Mouse (Mus musculus) MEL (cell line): ENCODE data around the gene Pigk. TPM values are rescaled to one million over a fixed set of nuclear protein-coding genes. Genes with fewer than 3 reads are reported as not detected.

ENCODE experiments used
- DNase-seq: peaks from one replicate; pipeline ENCODE4 v3.0.0; 2011; ENCODE audit warnings: low read depth, low spot score
- H3K27ac ChIP-seq: 2 replicates; pipeline ENCODE4 v1.5.1; 2012; ENCODE audit warnings: low read depth, mild to moderate bottlenecking, control low read depth, low read length, moderate library complexity; ENCODE audit not compliant: control insufficient read depth
- H3K27me3 ChIP-seq, 2 experiments: fragments of 150-350 bp in 1 of 2; sonication (generic) in 1 of 2; 2 replicates each; pipeline ENCODE4 v1.6.1; 2012; ENCODE audit warnings: low read length in 2 of 2, mild to moderate bottlenecking in 2 of 2, improper control_type of control experiment in 1 of 2, moderate library complexity in 1 of 2; ENCODE audit not compliant: insufficient read depth in 2 of 2, control insufficient read depth in 1 of 2
- H3K36me3 ChIP-seq, 2 experiments: 2 replicates each; pipeline ENCODE4 v1.6.1; 2012 to 2014; ENCODE audit warnings: low read length in 2 of 2, improper control_type of control experiment in 1 of 2, inconsistent platforms in 1 of 2, mild to moderate bottlenecking in 1 of 2; ENCODE audit not compliant: insufficient read depth in 2 of 2, control insufficient read depth in 1 of 2
- H3K4me1 ChIP-seq, 2 experiments: fragments of 150-350 bp in 1 of 2; sonication (generic) in 1 of 2; 2 replicates each; pipeline ENCODE4 v1.6.1; 2012; ENCODE audit warnings: low read length in 2 of 2, improper control_type of control experiment in 1 of 2, mild to moderate bottlenecking in 1 of 2; ENCODE audit not compliant: insufficient read depth in 2 of 2, control insufficient read depth in 1 of 2
- H3K4me3 ChIP-seq, 2 experiments: fragments of 150-350 bp in 1 of 2; sonication (generic) in 1 of 2; 2 replicates each; pipeline ENCODE4 v1.5.1; 2012; ENCODE audit warnings: low read depth in 2 of 2, low read length in 2 of 2, mild to moderate bottlenecking in 2 of 2, moderate library complexity in 2 of 2, control low read depth in 1 of 2, improper control_type of control experiment in 1 of 2; ENCODE audit not compliant: control insufficient read depth in 1 of 2, insufficient read depth in 1 of 2
- H3K79me2 ChIP-seq: 2 replicates; pipeline ENCODE4 v1.6.1; 2012; ENCODE audit warnings: mild to moderate bottlenecking, low read length, moderate library complexity; ENCODE audit not compliant: control insufficient read depth, poor library complexity, insufficient read depth
- H3K9ac ChIP-seq: 2 replicates; pipeline ENCODE4 v1.6.1; 2012; ENCODE audit warnings: low read depth, mild to moderate bottlenecking, control low read depth, low read length, moderate library complexity; ENCODE audit not compliant: control insufficient read depth, poor library complexity, severe bottlenecking
- H3K9me3 ChIP-seq: fragments of 150-350 bp; sonication (generic); replicated peaks from 2 replicates; pipeline ENCODE4 v1.6.1; 2012; ENCODE audit warnings: mild to moderate bottlenecking, low read length, improper control_type of control experiment, moderate library complexity; ENCODE audit not compliant: insufficient read depth
- BHLHE40 ChIP-seq: IDR thresholded peaks from 2 replicates; pipeline ENCODE4 v1.6.1; 2012; ENCODE audit warnings: low read depth, mild to moderate bottlenecking, inconsistent platforms, low read length, improper control_type of control experiment, borderline replicate concordance
- CHD2 ChIP-seq: IDR thresholded peaks from 2 replicates; pipeline ENCODE4 v1.6.1; 2011; ENCODE audit warnings: low read length, improper control_type of control experiment
- CTCF ChIP-seq, 3 experiments: IDR thresholded peaks in 2 of 3; conservative IDR thresholded peaks in 1 of 3; 2 replicates each; pipeline ENCODE4 v1.5.1; 2011 to 2012; ENCODE audit warnings: low read length in 3 of 3, low read depth in 2 of 3, mild to moderate bottlenecking in 2 of 3, improper control_type of control experiment in 1 of 3, inconsistent platforms in 1 of 3, mixed read lengths in 1 of 3, moderate library complexity in 1 of 3; ENCODE audit not compliant: control insufficient read depth in 1 of 3, insufficient read depth in 1 of 3, poor library complexity in 1 of 3, severe bottlenecking in 1 of 3
- E2F4 ChIP-seq: IDR thresholded peaks from 2 replicates; pipeline ENCODE4 v1.6.1; 2011; ENCODE audit warnings: low read depth, low read length, improper control_type of control experiment, borderline replicate concordance
- GATA1 ChIP-seq: IDR thresholded peaks from 2 replicates; pipeline ENCODE4 v1.6.1; 2011; ENCODE audit warnings: low read depth, low read length, improper control_type of control experiment
- JUND ChIP-seq: IDR thresholded peaks from 2 replicates; pipeline ENCODE4 v1.6.1; 2011; ENCODE audit warnings: low read depth, mild to moderate bottlenecking, improper control_type of control experiment, low read length
- MXI1 ChIP-seq: IDR thresholded peaks from 2 replicates; pipeline ENCODE4 v1.6.1; 2011; ENCODE audit warnings: mild to moderate bottlenecking, low read depth, low read length, improper control_type of control experiment
- MYB ChIP-seq: IDR thresholded peaks from 2 replicates; pipeline ENCODE4 v1.6.1; 2011; ENCODE audit warnings: mild to moderate bottlenecking, low read depth, low read length, improper control_type of control experiment
- MYC ChIP-seq: IDR thresholded peaks from 2 replicates; pipeline ENCODE4 v1.6.1; 2011; ENCODE audit warnings: low read depth, mild to moderate bottlenecking, low read length, improper control_type of control experiment, moderate library complexity
- NRF1 ChIP-seq: IDR thresholded peaks from 2 replicates; pipeline ENCODE4 v1.6.1; 2014; ENCODE audit warnings: low read depth, mild to moderate bottlenecking, inconsistent platforms, low read length, improper control_type of control experiment, moderate library complexity; ENCODE audit not compliant: poor library complexity, insufficient read depth, severe bottlenecking
- POLR2A ChIP-seq, 2 experiments: IDR thresholded peaks; 2 replicates each; pipeline ENCODE4 v1.6.1; 2011 to 2012; ENCODE audit warnings: low read length in 2 of 2, mild to moderate bottlenecking in 2 of 2, control low read depth in 1 of 2, improper control_type of control experiment in 1 of 2, low read depth in 1 of 2, moderate library complexity in 1 of 2; ENCODE audit not compliant: control insufficient read depth in 1 of 2, insufficient read depth in 1 of 2, poor library complexity in 1 of 2
- POLR2AphosphoS2 ChIP-seq: IDR thresholded peaks from 2 replicates; pipeline ENCODE4 v1.6.1; 2011; ENCODE audit warnings: low read length, improper control_type of control experiment
- POLR2AphosphoS5 ChIP-seq: IDR thresholded peaks from 2 replicates; pipeline ENCODE4 v1.6.1; 2012; ENCODE audit warnings: low read depth, borderline replicate concordance, mild to moderate bottlenecking, inconsistent platforms, low read length, moderate library complexity, mixed read lengths
- RCOR1 ChIP-seq: IDR thresholded peaks from 2 replicates; pipeline ENCODE4 v1.6.1; 2012; ENCODE audit warnings: low read depth, mild to moderate bottlenecking, inconsistent platforms, low read length, improper control_type of control experiment
- TCF12 ChIP-seq: IDR thresholded peaks from 2 replicates; pipeline ENCODE4 v1.6.1; 2014; ENCODE audit warnings: low read depth, mild to moderate bottlenecking, inconsistent platforms, low read length, improper control_type of control experiment, moderate library complexity
- UBTF ChIP-seq: IDR thresholded peaks from 2 replicates; pipeline ENCODE4 v1.6.1; 2012; ENCODE audit warnings: low read depth, mild to moderate bottlenecking, inconsistent platforms, low read length, improper control_type of control experiment, moderate library complexity, borderline replicate concordance; ENCODE audit not compliant: insufficient read depth
- ZC3H11A ChIP-seq: IDR thresholded peaks from 2 replicates; pipeline ENCODE4 v1.6.1; 2012; ENCODE audit warnings: low read depth, mild to moderate bottlenecking, inconsistent platforms, low read length, improper control_type of control experiment
- ZMIZ1 ChIP-seq: IDR thresholded peaks from 2 replicates; pipeline ENCODE4 v1.6.1; 2012; ENCODE audit warnings: low read depth, mild to moderate bottlenecking, inconsistent platforms, low read length, improper control_type of control experiment, moderate library complexity
- polyA plus RNA-seq, 2 experiments: library from polyadenylated mRNA; stranded (reverse) in 1 of 2; unstranded in 1 of 2; fragments of >175 nt in 1 of 2; fragments of >200 nt in 1 of 2; gene quantifications; 2 replicates each; pipeline versions ENCODE4 v1.2.1 to v1.2.4; 2012; ENCODE audit warnings: low replicate concordance in 2 of 2, low read depth in 1 of 2; ENCODE audit not compliant: insufficient read length in 2 of 2, insufficient read depth in 1 of 2, missing spikeins in 1 of 2
- total RNA-seq: library from RNA; depleted of rRNA; stranded (reverse); fragments of 300-350 nt; gene quantifications from 2 replicates; pipeline ENCODE4 v1.2.3, GENCODE M21; 2012

The Pigk gene
- total and polyA plus RNA-seq, 3 experiments, result 14.6 to 17.8 TPM; not detected in 1

GRCm38 (mm10) chr3:152815110-152815509, 101.2 kb downstream of the Pigk start:
- no peak for DNase-seq
- Histone ChIP-seq H3K36me3 (peaks cover 0 to 5% of the 10 kb centered on the region in 2 experiments; a peak in 2 of 4 replicates), H3K4me3 (no peak overlapping the region), H3K4me1 (peaks cover 0 to 6% of the 10 kb centered on the region in 2 experiments; a peak in 2 of 4 replicates), H3K9me3 (no peaks in the 10 kb centered on the region)
- TF ChIP-seq MYB (no peak), JUND (no peak), UBTF (no peak), CTCF (IDR thresholded peaks at IDR 0.05 in 2 of 3, conservative IDR thresholded peaks at IDR 0.05 in 1 of 3; ENCODE audit: control insufficient read depth in 1 of 3, insufficient read depth in 1 of 3, low read depth in 2 of 3, low read length in 3 of 3, poor library complexity in 1 of 3, severe bottlenecking in 1 of 3) (no peak), POLR2AphosphoS5 (no peak), ZC3H11A (no peak), E2F4 (no peak), MYC (no peak), NRF1 (no peak), TCF12 (no peak), BHLHE40 (no peak), RCOR1 (no peak), POLR2AphosphoS2 (no peak), MXI1 (no peak), CHD2 (no peak), POLR2A (IDR thresholded peaks at IDR 0.05; ENCODE audit: control insufficient read depth in 1 of 2, insufficient read depth in 1 of 2, low read depth in 1 of 2, low read length in 2 of 2, poor library complexity in 1 of 2) (no peak), ZMIZ1 (no peak)
- TF ChIP-seq, all 39 proteins: peak for 0
- H3K79me2 ChIP-seq, result no peaks in the 10 kb centered on the region
- H3K27ac ChIP-seq, result no peak overlapping the region
- H3K9ac ChIP-seq, result no peak overlapping the region
- no peaks in the 10 kb centered on the region; a peak in 1 of 4 replicates for H3K27me3 ChIP-seq

- Histone ChIP-seq H3K27ac (no peak overlapping the region), H3K4me3 (no peak overlapping the region), H3K27me3 (no peaks in the 10 kb centered on the region), H3K79me2 (no peaks in the 10 kb centered on the region), H3K9me3 (no peaks in the 10 kb centered on the region), H3K9ac (no peak overlapping the region), H3K36me3 (no peaks in the 10 kb centered on the region; a peak in 1 of 4 replicates), H3K4me1 (no peaks in the 10 kb centered on the region)
- no peak for TF ChIP-seq ZMIZ1
- 0 out of 2 replicates have a peak, but pooled peaks have one; percentile 24 for TF ChIP-seq GATA1
- DNase-seq, result peak; percentile 52
Measured at GRCm38 (mm10) chr3:152820406-152820805, 106.5 kb downstream of the Pigk start.
